Mouse (Mus musculus) lung, adult 2 months (tissue): ENCODE data around the gene Sacm1l.

Experiments
- CTCF ChIP-seq: fragments of 200-500 bp; IDR thresholded peaks from 2 replicates; pipeline ENCODE4 v1.5.1; 2011; ENCODE audit warnings: mild to moderate bottlenecking, low read length, control low read depth; ENCODE audit not compliant: insufficient read depth
- POLR2A ChIP-seq: fragments of 200-500 bp; IDR thresholded peaks from 2 replicates; pipeline ENCODE4 v1.6.1; 2011; ENCODE audit warnings: low read depth, mild to moderate bottlenecking, control low read depth, low read length, borderline replicate concordance; ENCODE audit errors: extremely low read depth

GRCm38 (mm10) chr9:123479876-123480252 lies 49.7 kb upstream of the Sacm1l start:
- TF ChIP-seq CTCF (no peak), POLR2A (no peak)
